Mouse (Mus musculus): ENCODE data around the gene Stxbp2.

DNA sequence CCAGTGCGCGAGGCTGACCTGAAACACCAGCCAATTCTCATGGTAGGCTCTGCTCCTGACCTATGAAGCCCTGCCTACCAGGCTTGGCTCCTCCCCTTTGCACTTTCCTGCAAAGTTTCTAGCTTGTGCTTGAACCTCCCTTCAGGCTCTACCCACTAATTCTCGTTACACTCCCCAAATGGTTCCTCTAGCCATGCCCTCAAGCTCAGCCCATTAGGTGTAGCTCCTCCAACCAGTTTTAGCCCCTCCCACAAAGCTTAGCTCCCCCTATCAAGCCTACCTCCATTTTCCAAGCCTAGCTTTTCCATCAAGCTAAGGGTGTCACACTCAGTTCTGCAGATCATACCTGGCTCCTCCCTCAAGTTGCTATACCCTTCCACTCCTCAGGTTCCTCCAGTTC lies 32.7 kb upstream of the Stxbp2 start:
- TF ChIP-seq CTCF (IDR thresholded peaks at IDR 0.05; ENCODE audit: low read depth) (no peak), EP300 (IDR thresholded peaks at IDR 0.05; ENCODE audit: low read depth) (no peak)

All from liver, postnatal 0 days (tissue).